Mouse (Mus musculus) MEL (cell line): ENCODE results near the gene Nfe2.

Experiments
- BHLHE40 ChIP-seq: IDR thresholded peaks from 2 replicates; pipeline ENCODE4 v1.6.1; 2012; ENCODE audit warnings: low read depth, mild to moderate bottlenecking, inconsistent platforms, low read length, improper control_type of control experiment, borderline replicate concordance
- NRF1 ChIP-seq: IDR thresholded peaks from 2 replicates; pipeline ENCODE4 v1.6.1; 2014; ENCODE audit warnings: low read depth, mild to moderate bottlenecking, inconsistent platforms, low read length, improper control_type of control experiment, moderate library complexity; ENCODE audit not compliant: poor library complexity, insufficient read depth, severe bottlenecking
- SIN3A ChIP-seq: IDR thresholded peaks from 2 replicates; pipeline ENCODE4 v1.6.1; 2012; ENCODE audit warnings: low read length, improper control_type of control experiment, inconsistent platforms
- UBTF ChIP-seq: IDR thresholded peaks from 2 replicates; pipeline ENCODE4 v1.6.1; 2012; ENCODE audit warnings: low read depth, mild to moderate bottlenecking, inconsistent platforms, low read length, improper control_type of control experiment, moderate library complexity, borderline replicate concordance; ENCODE audit not compliant: insufficient read depth

DNA sequence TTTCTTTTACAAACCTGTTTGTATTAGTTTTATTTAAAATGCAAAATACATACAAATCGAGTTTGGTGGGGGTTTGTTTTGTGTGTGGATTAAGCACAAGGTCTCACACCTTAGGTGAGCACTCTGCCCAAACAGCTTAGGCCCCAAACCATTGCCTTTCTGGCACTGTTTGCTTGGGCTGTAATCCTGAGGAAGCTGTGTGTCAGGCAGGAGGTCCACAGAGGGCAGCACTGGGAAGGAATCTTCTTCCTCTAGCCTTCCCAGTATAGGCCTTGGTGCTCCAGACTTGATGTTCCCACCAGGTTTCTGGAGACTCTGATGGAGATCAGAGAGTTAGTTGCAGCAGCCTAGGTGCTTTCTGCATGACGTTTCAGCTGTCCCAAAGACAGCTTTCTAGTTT is 26.4 kb upstream of the Nfe2 start:
- TF ChIP-seq SIN3A: no peak
- no peak for TF ChIP-seq UBTF
- TF ChIP-seq BHLHE40: no peak
- TF ChIP-seq NRF1: no peak
